In the genomic region with DNA sequence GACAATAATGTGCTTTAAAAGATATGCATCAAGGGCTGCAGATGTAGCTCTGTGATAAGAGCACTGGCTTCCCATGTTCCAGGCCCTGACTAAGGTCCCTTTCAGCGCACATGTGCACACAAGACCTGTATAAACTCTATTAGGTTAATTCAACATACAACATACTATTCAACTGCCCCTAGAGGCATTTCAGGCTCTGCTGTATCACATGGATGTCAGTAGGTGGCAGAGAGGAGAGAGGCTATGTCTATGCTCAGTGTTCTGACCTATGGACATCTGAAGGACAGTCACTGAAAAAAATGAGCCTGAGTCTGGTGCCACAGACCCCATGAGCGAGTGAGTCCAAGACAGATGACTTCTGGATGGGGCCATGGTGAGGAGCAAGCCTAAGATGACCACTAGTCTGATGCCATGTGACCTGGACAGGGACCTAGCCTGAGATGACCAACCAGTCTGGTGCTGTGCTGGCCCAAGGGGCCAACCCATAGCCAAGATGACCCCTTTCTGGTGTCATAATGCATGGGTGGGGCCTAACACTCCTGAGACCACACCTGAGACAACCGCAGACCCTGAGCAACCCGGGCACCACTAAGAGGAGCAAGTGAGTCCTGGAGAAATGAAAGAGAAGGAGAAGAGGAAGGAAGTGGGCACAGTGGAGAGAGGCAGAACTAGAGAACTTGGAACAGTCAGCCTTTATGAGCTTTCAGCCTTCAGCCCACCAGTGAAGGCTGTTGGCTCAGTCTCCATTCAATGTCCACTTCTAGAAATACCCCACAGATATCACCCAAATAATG, we compare ENCODE assay signal across 17 mouse cellular contexts. TPM values are rescaled to one million over a fixed set of nuclear protein-coding genes. Genes with fewer than 3 reads are reported as not detected.
A peak's percentile ranks its signal among the peaks of the same experiment; 100 is the strongest.
DNase-seq lines count a peak whose midpoint lies in the region; ATAC-seq and TF ChIP-seq lines count a peak whose summit lies in the region.
"Had no signal": no experiment of that assay in that cellular context is flagged by ENCODE, and none has a peak within 500 bp of the region (broad histone marks: within the 10 kb centered on the region; RNA-seq: fewer than 3 reads in every experiment).

No protein-coding gene starts in this region.

- H3K4me3 ChIP-seq in layer of hippocampus, adult 2 months = no peak overlapping the region
- H3K4me3 ChIP-seq in CH12.LX (replicated peaks in 1 of 3; ENCODE audit: low read depth in 2 of 3, low read length in 2 of 3, poor library complexity in 1 of 3) = no peak overlapping the region
- no peak overlapping the region for H3K4me3 ChIP-seq in liver, embryonic 15.5 days (replicated peaks)
- H3K4me3 ChIP-seq in left cerebral cortex, adult 2 months = no peak overlapping the region
- H3K4me3 ChIP-seq in gastrocnemius, adult 2 months = no peak overlapping the region
- H3K4me3 ChIP-seq: heart, embryonic 13.5 days; hindbrain, embryonic 15.5 days; midbrain, embryonic 10.5 days; stomach, embryonic 15.5 days had no signal

- 0 out of 2 replicates have a peak, but pooled peaks have one; percentile 6 for TF ChIP-seq CTCF in layer of hippocampus, adult 2 months (conservative IDR thresholded peaks at IDR 0.05)
- TF ChIP-seq CTCF in CH12.LX (conservative IDR thresholded peaks at IDR 0.05 in 1 of 2, IDR thresholded peaks at IDR 0.05 in 1 of 2; ENCODE audit: low read depth in 2 of 2, low read length in 2 of 2) = peak; percentile 11 to 62; a peak in 3 of 4 replicates
- peak; percentile 21 for TF ChIP-seq CTCF in Patski (IDR thresholded peaks at IDR 0.05)
- no peak for TF ChIP-seq CTCF in left cerebral cortex, adult 2 months (IDR thresholded peaks at IDR 0.05)
- TF ChIP-seq CTCF in gastrocnemius, adult 2 months (IDR thresholded peaks at IDR 0.05) = no peak

- no peak for TF ChIP-seq POLR2A in CH12.LX (IDR thresholded peaks at IDR 0.05; ENCODE audit: low read depth, low read length)

- POLR2A ChIA-PET in Patski (lab: Charles Lee) = no interaction called here

- no peaks in the 10 kb centered on the region for H3K27me3 ChIP-seq in CH12.LX (replicated peaks)
- no peaks in the 10 kb centered on the region for H3K27me3 ChIP-seq in Patski
- no peaks in the 10 kb centered on the region for H3K27me3 ChIP-seq in liver, embryonic 15.5 days
- H3K27me3 ChIP-seq: hindbrain, embryonic 15.5 days; stomach, embryonic 15.5 days had no signal

- CTCF ChIA-PET in Patski (lab: Charles Lee) = interaction anchor here (1.2 kb wide), 1 partner anchor 8 kb away, joined by 3 read pairs; no protein-coding TSS in a partner anchor

- 55% methylated on average over 4 of the region's 4 CpGs for WGBS in liver, embryonic 15.5 days (ENCODE audit: insufficient replicate concordance)

- H3K4me1 ChIP-seq in CH12.LX (ENCODE audit: control insufficient read depth in 1 of 2, insufficient read depth in 2 of 2) = peaks cover 0 to 13% of the 10 kb centered on the region in 2 experiments; a peak in 3 of 4 replicates
- H3K4me1 ChIP-seq in liver, embryonic 15.5 days (replicated peaks) = peaks cover 17% of the 10 kb centered on the region
- H3K4me1 ChIP-seq: heart, embryonic 13.5 days; midbrain, embryonic 10.5 days; stomach, embryonic 15.5 days had no signal

- no peak for TF ChIP-seq EP300 in CH12.LX (IDR thresholded peaks at IDR 0.05; ENCODE audit: low read length)

- ATAC-seq in Patski = no peak
- ATAC-seq in liver, embryonic 15.5 days (ENCODE audit: insufficient read depth) = peak; percentile 14; the same call in 1 of the 2 replicates

- in situ Hi-C loops in CH12.LX (cut with MboI; ENCODE audit: low pct_ligation_motif_present, low pct_unique_long_range_greater_than_20kb, low sequenced_read_pairs) = no loop called here
- in situ Hi-C loops in Patski (cut with MboI; ENCODE audit: low pct_unique_long_range_greater_than_20kb) = no loop called here

- no peaks in the 10 kb centered on the region for H3K79me2 ChIP-seq in CH12.LX (replicated peaks; ENCODE audit: control insufficient read depth, extremely low read depth, insufficient read depth, poor library complexity, severe bottlenecking)

- no peak for DNase-seq in layer of hippocampus, adult 2 months (ENCODE audit: low spot score in 2 of 2)
- DNase-seq in layer of hippocampus, adult 9-11 months = no peak
- no peak for DNase-seq in CH12.LX (ENCODE audit: extremely low read depth)
- DNase-seq in Patski (ENCODE audit: low read depth, low spot score) = no peak
- no peak for DNase-seq in left cerebral cortex, postnatal 4 days
- no peak for DNase-seq in left cerebral cortex, adult 2 months (ENCODE audit: extremely low spot score in 1 of 2, low spot score in 2 of 2)
- no peak for DNase-seq in gastrocnemius, adult 2 months
- DNase-seq: adrenal gland, postnatal 25 days; kidney, postnatal 14 days; layer of hippocampus, postnatal 36 days had no signal

- H3K9ac ChIP-seq in CH12.LX (ENCODE audit: insufficient read depth, low read depth) = no peak overlapping the region
- H3K9ac ChIP-seq in liver, embryonic 15.5 days = no peak overlapping the region
- H3K9ac ChIP-seq: heart, embryonic 13.5 days; hindbrain, embryonic 15.5 days; stomach, embryonic 15.5 days had no signal

- dilution Hi-C loops in CH12.LX (cut with MboI; ENCODE audit: extremely low pct_ligation_motif_present, extremely low pct_unique_long_range_greater_than_20kb, low sequenced_read_pairs) = no loop called here

- H3K4me2 ChIP-seq in CH12.LX (ENCODE audit: insufficient read depth, low read depth, poor library complexity, severe bottlenecking) = no peak overlapping the region
- H3K4me2 ChIP-seq in liver, embryonic 15.5 days = no peak overlapping the region
- H3K4me2 ChIP-seq: heart, embryonic 13.5 days; hindbrain, embryonic 15.5 days; stomach, embryonic 15.5 days had no signal

- peak; percentile 7 for TF ChIP-seq RAD21 in CH12.LX (IDR thresholded peaks at IDR 0.05; ENCODE audit: low read depth, low read length)

- H3K27ac ChIP-seq in layer of hippocampus, adult 2 months = no peak overlapping the region
- H3K27ac ChIP-seq in CH12.LX (ENCODE audit: insufficient read depth, low read depth) = no peak overlapping the region
- no peak overlapping the region for H3K27ac ChIP-seq in liver, embryonic 15.5 days (replicated peaks)
- no peak overlapping the region for H3K27ac ChIP-seq in left cerebral cortex, adult 2 months
- no peak overlapping the region for H3K27ac ChIP-seq in gastrocnemius, adult 2 months
- H3K27ac ChIP-seq: heart, embryonic 13.5 days; hindbrain, embryonic 15.5 days; midbrain, embryonic 10.5 days; stomach, embryonic 15.5 days had no signal

- no peaks in the 10 kb centered on the region for H3K9me3 ChIP-seq in CH12.LX (replicated peaks; ENCODE audit: low read length)
- no peaks in the 10 kb centered on the region for H3K9me3 ChIP-seq in liver, embryonic 15.5 days (replicated peaks)
- H3K9me3 ChIP-seq: heart, embryonic 13.5 days; hindbrain, embryonic 15.5 days; midbrain, embryonic 10.5 days; stomach, embryonic 15.5 days had no signal

- intact Hi-C loops in left cerebral cortex, postnatal 4 days (cut with DNase I) = no loop called here
- intact Hi-C loops in left cerebral cortex, adult 2 months (cut with DNase I) = no loop called here
- intact Hi-C loops in gastrocnemius, adult 2 months (cut with DNase I) = no loop called here

- H3K36me3 ChIP-seq in CH12.LX (replicated peaks in 1 of 2; ENCODE audit: control insufficient read depth in 1 of 2, insufficient read depth in 1 of 2, low read length in 1 of 2) = peaks cover 0 to 2% of the 10 kb centered on the region in 2 experiments
- no peaks in the 10 kb centered on the region for H3K36me3 ChIP-seq in liver, embryonic 15.5 days (replicated peaks)
- H3K36me3 ChIP-seq: heart, embryonic 13.5 days; hindbrain, embryonic 15.5 days; midbrain, embryonic 10.5 days; stomach, embryonic 15.5 days had no signal

TF ChIP-seq in CH12.LX, 34 proteins besides CTCF, POLR2A, EP300 and RAD21:
- TF ChIP-seq JUN (IDR thresholded peaks at IDR 0.05; ENCODE audit: insufficient read depth, low read depth, low read length) (no peak), UBTF (IDR thresholded peaks at IDR 0.05; ENCODE audit: low read depth, low read length) (no peak), ETS1 (conservative IDR thresholded peaks at IDR 0.05; ENCODE audit: low read depth, low read length) (no peak), ZMIZ1 (IDR thresholded peaks at IDR 0.05; ENCODE audit: low read depth, low read length) (no peak), ZKSCAN1 (IDR thresholded peaks at IDR 0.05; ENCODE audit: borderline replicate concordance, low read depth, low read length) (no peak), SMC3 (IDR thresholded peaks at IDR 0.05; ENCODE audit: low read depth, low read length) (peak; percentile 20; the same call in 1 of the 2 replicates)
TF ChIP-seq in CH12.LX: peak in this region for 1.

RNA-seq across cellular contexts. Expression of a gene that starts 20.8 kb away (rescaled TPM):
- not detected for total RNA-seq in layer of hippocampus, adult 2 months (2021)
- total RNA-seq in CH12.LX (2012; rRNA removed) = 0.13 TPM in 2 replicates
- not detected in 2 replicates for total RNA-seq in CH12.LX (2014; rRNA removed)
- 0.27 TPM in 1 of 2 replicates, not detected in the other for polyA plus RNA-seq in CH12.LX (2012; ENCODE audit: insufficient read length, low read depth)
- polyA plus RNA-seq in Patski (2021) = 0.12 TPM
- 2.6 and 3.0 TPM in 2 replicates for polyA plus RNA-seq in liver, embryonic 15.5 days (2015; fragmentation: Nextera tagmentation; extraction: Ambion mirVana)
- not detected for total RNA-seq in left cerebral cortex, postnatal 4 days (2021)
- total RNA-seq in left cerebral cortex, adult 2 months (2021) = not detected
- under 1 TPM in 1 of 2 experiments, not detected in 1; 0.26 TPM for total RNA-seq in gastrocnemius, adult 2 months (2021)
- total RNA-seq: adrenal gland, postnatal 25 days; layer of hippocampus, postnatal 36 days; liver, adult 2 months had no signal
- polyA plus RNA-seq: liver, adult 2 months had no signal

RNA-seq across cellular contexts. Expression of a gene that starts 41.1 kb away (rescaled TPM):
- under 1 TPM; 0.49 to 0.51 TPM for total RNA-seq in layer of hippocampus, adult 2 months (2021)
- total RNA-seq in CH12.LX (2012; rRNA removed) (0.42 and 0.67 TPM in 2 replicates), CH12.LX (2014; rRNA removed) (0.16 and 0.41 TPM in 2 replicates)
- polyA plus RNA-seq in CH12.LX (2012; ENCODE audit: insufficient read length, low read depth) (0.14 and 0.34 TPM in 2 replicates), Patski (2021) (0.03 TPM)
- polyA plus RNA-seq in liver, embryonic 15.5 days (2015; fragmentation: Nextera tagmentation; extraction: Ambion mirVana) = 0.03 TPM in 1 of 2 replicates, not detected in the other
- under 1 TPM; 0.64 to 0.97 TPM for total RNA-seq in left cerebral cortex, postnatal 4 days (2021)
- total RNA-seq in left cerebral cortex, adult 2 months (2021) = under 1 TPM; 0.30 to 0.36 TPM
- under 1 TPM in 1 of 2 experiments, not detected in 1; 0.10 TPM for total RNA-seq in gastrocnemius, adult 2 months (2021)
- polyA plus RNA-seq: embryonic facial prominence, embryonic 11.5 days; liver, adult 2 months had no signal

RNA-seq across cellular contexts. Expression of a gene that starts 48.0 kb away (rescaled TPM):
- total RNA-seq in layer of hippocampus, adult 2 months (2021) = 10 to 100 TPM; 68.7 to 72.6 TPM
- total RNA-seq in CH12.LX (2012; rRNA removed) (223 and 255 TPM in 2 replicates), CH12.LX (2014; rRNA removed) (316 and 370 TPM in 2 replicates)
- polyA plus RNA-seq in CH12.LX (2012; ENCODE audit: insufficient read length, low read depth) (243 and 256 TPM in 2 replicates), Patski (2021) (219 TPM)
- polyA plus RNA-seq in liver, embryonic 15.5 days (2015; fragmentation: Nextera tagmentation; extraction: Ambion mirVana) = 36.6 and 38.2 TPM in 2 replicates
- 10 to 100 TPM; 57.7 to 64.1 TPM for total RNA-seq in left cerebral cortex, postnatal 4 days (2021)
- total RNA-seq in left cerebral cortex, adult 2 months (2021) = 10 to 100 TPM; 69.2 to 70.8 TPM
- total RNA-seq in gastrocnemius, adult 2 months (2021) = 10 to 100 TPM; 63.7 to 65.2 TPM

Comparison
In these comparisons a context has a peak if more than half of its experiments do, and no peak if none do; other contexts are left out.
1. CTCF ChIP-seq: peak in layer of hippocampus, adult 2 months (single experiment), CH12.LX (2 of 2) and Patski (single experiment); none in left cerebral cortex, adult 2 months (single experiment) and gastrocnemius, adult 2 months (single experiment).